Mouse (Mus musculus) left cerebral cortex, postnatal 14 days (tissue): ENCODE measurements at regions not wholly inside any gene's neighbourhood (a gene's known extent, or its start where the extent isn't known, plus 50 kb on each side); places are given as distances from the start of the nearest gene placed in this dataset.

Experiments
- DNase-seq, 2 experiments: peaks; one replicate each; pipeline ENCODE4 v3.0.0; 2021 to 2022; ENCODE audit warnings: low spot score in 2 of 2, mixed read lengths in 1 of 2
- intact Hi-C: fragments of 180-260 bp; cut with DNase I; formaldehyde crosslinking; loops from one replicate; pipeline ENCODE4 v1.15.1; 2025

GRCm38 (mm10) chr11:29318699-29319098 lies 54.8 kb upstream of the Ccdc88a start:
- intact Hi-C loops = no loop called here
- DNase-seq = no peak

GRCm38 (mm10) chr11:29310584-29310983 lies 62.9 kb upstream of the Ccdc88a start:
- intact Hi-C loops = no loop called here
- DNase-seq = no peak

GRCm38 (mm10) chr11:29308024-29308598 lies 60.9 kb upstream of the Cfap36 start:
- intact Hi-C loops = no loop called here

GRCm38 (mm10) chr11:29300517-29300916 lies 53.3 kb upstream of the Cfap36 start:
- peak in 1 of 2 experiments; percentile 33 for DNase-seq
- intact Hi-C loops = no loop called here

More at GRCm38 (mm10) chr11:29308024-29308598, 60.9 kb upstream of the Cfap36 start:
- DNase-seq = no peak
